Mouse (Mus musculus) liver, embryonic 11.5 days (tissue): ENCODE measurements around the gene Pim3. TPM values are rescaled to one million over a fixed set of nuclear protein-coding genes. Genes with fewer than 3 reads are reported as not detected.
A peak's percentile ranks its signal among the peaks of the same experiment; 100 is the strongest.
"Not testable (repeated sequence)": the region's sequence is repeated elsewhere in the genome, so short reads cannot be mapped to it uniquely, and the experiment has no call there.

ENCODE experiments used
- ATAC-seq: fragments of 200-750 bp; cut with Nextera tagmentation; replicated peaks from 2 replicates; pipeline ENCODE4 v1.8.0; 2017; ENCODE audit warnings: moderate number of reproducible peaks, mild to moderate bottlenecking, moderate TSS enrichment, moderate library complexity; ENCODE audit not compliant: low FRiP score
- DNase-seq: peaks from one replicate; pipeline ENCODE4 v3.0.0-alpha.2; 2017; ENCODE audit warnings: low spot score
- H3K27ac ChIP-seq: fragments of 300-500 bp; sonication (generic); 2 replicates; pipeline ENCODE4 v1.5.1; 2014; ENCODE audit warnings: mild to moderate bottlenecking, low read depth, low read length, control low read depth
- H3K27me3 ChIP-seq: fragments of 300-500 bp; sonication (generic); replicated peaks from 2 replicates; pipeline ENCODE4 v1.6.1; 2014; ENCODE audit warnings: low read length, mixed read lengths; ENCODE audit not compliant: control insufficient read depth, insufficient read depth
- H3K36me3 ChIP-seq: fragments of 300-500 bp; sonication (generic); 2 replicates; pipeline ENCODE4 v1.6.1; 2014; ENCODE audit warnings: mild to moderate bottlenecking, low read length, moderate library complexity, mixed read lengths; ENCODE audit not compliant: control insufficient read depth, insufficient read depth
- H3K4me1 ChIP-seq: fragments of 300-500 bp; sonication (generic); replicated peaks from 2 replicates; pipeline ENCODE4 v1.6.1; 2014; ENCODE audit warnings: low read length, mixed read lengths; ENCODE audit not compliant: control insufficient read depth, insufficient read depth
- H3K4me2 ChIP-seq: fragments of 300-500 bp; sonication (generic); 2 replicates; pipeline ENCODE4 v1.6.1; 2014; ENCODE audit warnings: mild to moderate bottlenecking, control low read depth, moderate library complexity
- H3K4me3 ChIP-seq: fragments of 300-500 bp; sonication (generic); 2 replicates; pipeline ENCODE4 v1.5.1; 2014; ENCODE audit warnings: low read depth, low read length, control low read depth
- H3K9ac ChIP-seq: fragments of 300-500 bp; sonication (generic); 2 replicates; pipeline ENCODE4 v1.6.1; 2014; ENCODE audit warnings: low read depth, low read length, control low read depth
- H3K9me3 ChIP-seq: fragments of 300-500 bp; sonication (generic); 2 replicates; pipeline ENCODE4 v1.6.1; 2016; ENCODE audit warnings: low read length, inconsistent platforms, mixed read lengths; ENCODE audit not compliant: control insufficient read depth
- WGBS: fragments of 180-500 bp; shearing (Covaris S2); extraction: QIAGEN DNeasy Blood & Tissue Kit; methylation state at CpG from one replicate; pipeline ENCODE4 v1.1.7; 2014; 5-methylcytosine and 5-hydroxymethylcytosine counted together
- polyA plus RNA-seq: library from polyadenylated mRNA; unstranded; fragments of >200 nt; fragmentation: Nextera tagmentation; extraction: Ambion mirVana; gene quantifications from 2 replicates; pipeline ENCODE4 v1.2.1, GENCODE M21; 2014

Gene Pim3
- 34.0 and 35.9 TPM in 2 replicates for polyA plus RNA-seq

DNA sequence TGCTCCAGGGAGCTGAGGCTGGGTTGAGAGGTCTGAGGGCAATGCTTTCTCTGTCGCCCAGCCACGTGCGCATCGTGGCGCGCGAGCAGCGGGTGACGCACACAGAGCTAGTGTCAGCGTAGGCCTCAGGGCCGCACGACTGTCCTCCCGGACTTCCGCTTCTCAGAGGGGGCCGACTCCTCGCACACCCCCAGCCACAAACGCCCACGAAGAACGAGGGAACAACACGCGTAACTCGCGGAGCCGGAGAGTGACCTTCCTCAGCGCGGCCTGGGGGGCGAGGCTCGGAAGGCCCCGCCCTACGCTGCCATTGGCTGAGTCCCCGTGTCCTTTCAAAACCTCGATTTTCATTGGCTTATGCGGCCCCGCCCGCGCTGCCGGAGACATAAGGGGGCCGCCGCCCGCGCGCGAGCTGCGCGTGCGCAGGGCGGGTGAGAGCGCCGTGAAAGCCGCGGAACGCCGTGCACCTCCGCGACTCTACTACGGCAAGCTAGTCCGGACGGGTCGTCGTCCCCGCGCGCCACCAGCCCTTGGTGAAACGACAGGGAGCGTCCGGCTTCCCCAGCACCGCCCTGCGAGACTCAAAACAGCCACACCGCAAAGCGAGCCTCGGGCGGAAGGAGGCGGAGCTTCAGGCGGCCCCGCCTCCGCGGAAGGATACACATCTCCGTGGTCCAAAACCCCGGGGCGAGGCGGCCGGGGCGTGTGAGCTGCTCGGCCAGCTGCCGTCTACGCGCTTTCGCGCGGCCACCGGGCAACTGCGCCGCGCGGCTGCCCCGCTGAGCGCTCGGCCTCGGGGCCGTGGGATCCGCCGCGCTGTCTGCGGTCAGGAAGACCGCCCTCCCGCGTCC is at the start of gene Pim3:
Gene Pim3 (plus strand): TSS at position 415 of the 851 bp plus-strand sequence.
- Histone ChIP-seq H3K9ac (peak within 1 kb of the TSS; percentile 88), H3K27ac (peak within 1 kb of the TSS; percentile 89), H3K4me1 (peaks cover 36% of the 10 kb centered on the region), H3K36me3 (peaks cover 13% of the 10 kb centered on the region; the same call in 1 of the 2 replicates), H3K9me3 (no peaks in the 10 kb centered on the region), H3K4me2 (peak within 1 kb of the TSS; percentile 96), H3K27me3 (no peaks in the 10 kb centered on the region), H3K4me3 (peak within 1 kb of the TSS; percentile 90)
- ATAC-seq (peak; percentile 86), DNase-seq (peak; percentile 95)
- WGBS = under 1% methylated on average over 106 of the region's 107 CpGs

DNA sequence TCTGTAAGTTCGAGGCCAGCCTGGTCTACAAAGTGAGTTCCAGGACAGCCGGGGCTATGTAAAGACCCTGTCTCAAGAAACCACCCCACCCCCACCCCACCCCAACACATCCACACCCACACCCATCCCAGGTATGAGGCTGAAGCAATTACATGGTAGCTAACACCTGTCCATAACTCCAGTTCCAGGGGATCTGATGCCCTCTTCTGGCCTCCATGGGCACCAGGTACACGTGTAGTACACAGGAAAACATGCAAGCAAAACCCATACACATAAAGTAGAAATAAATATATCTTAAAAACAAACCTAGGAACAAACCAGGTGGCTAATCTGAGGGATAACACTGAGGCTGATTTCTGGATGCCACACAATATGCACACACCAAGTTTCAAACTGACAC is 48.7 kb upstream of the Pim3 start:
- Histone ChIP-seq H3K4me1 (no peaks in the 10 kb centered on the region), H3K9me3 (no peaks in the 10 kb centered on the region)
- DNase-seq = no peak

GRCm38 (mm10) chr15:88813873-88814272 is 48.1 kb upstream of the Pim3 start:
- H3K27me3 ChIP-seq, H3K27ac ChIP-seq, ATAC-seq, DNase-seq, H3K9me3 ChIP-seq, H3K4me2 ChIP-seq, H3K4me3 ChIP-seq, H3K4me1 ChIP-seq, H3K9ac ChIP-seq: not testable (repeated sequence)
- WGBS = 92% methylated on average over 2 of the region's 2 CpGs
- H3K36me3 ChIP-seq = peaks cover 18% of the 10 kb centered on the region

More for the DNA sequence above, 48.7 kb upstream of the Pim3 start:
- H3K4me3 ChIP-seq = no peak overlapping the region
- no peak overlapping the region for H3K9ac ChIP-seq
- ATAC-seq = no peak
- no peaks in the 10 kb centered on the region for H3K27me3 ChIP-seq
- WGBS = 82% methylated on average over 3 of the region's 3 CpGs
- no peak overlapping the region for H3K27ac ChIP-seq
- peaks cover 18% of the 10 kb centered on the region for H3K36me3 ChIP-seq
- H3K4me2 ChIP-seq = no peak overlapping the region

DNA sequence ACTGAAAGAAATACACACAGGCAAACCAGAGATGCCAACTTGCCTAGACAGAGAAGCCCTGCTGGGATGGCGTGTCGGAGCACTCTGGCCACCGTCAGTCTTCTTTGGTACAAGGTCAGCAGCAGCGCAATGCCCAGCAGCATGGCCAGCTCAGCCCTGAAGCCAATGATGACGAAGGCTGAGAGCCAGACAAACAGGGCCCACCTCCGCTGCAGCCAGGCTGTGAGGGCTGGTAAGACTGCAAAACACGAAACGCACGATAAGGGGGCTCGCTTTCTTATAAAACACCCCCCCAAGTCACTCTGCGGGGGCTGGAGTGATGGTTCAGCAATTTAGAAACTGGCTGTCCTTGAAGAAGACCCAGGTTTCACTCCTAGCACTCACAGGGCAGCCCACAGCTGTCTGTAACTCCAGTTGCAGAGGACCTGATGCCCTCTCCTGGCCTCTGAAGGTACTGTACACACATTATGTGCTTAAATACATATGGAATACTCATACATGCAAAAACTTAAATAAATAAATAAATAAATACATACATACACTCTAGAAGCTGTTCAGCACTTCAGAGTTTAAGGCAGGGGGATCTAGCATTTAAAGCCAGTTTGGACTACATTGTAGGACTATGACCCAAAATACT is 47.5 kb upstream of the Pim3 start:
- H3K36me3 ChIP-seq = peaks cover 18% of the 10 kb centered on the region
- H3K9me3 ChIP-seq = no peaks in the 10 kb centered on the region
- H3K27me3 ChIP-seq = no peaks in the 10 kb centered on the region
- ATAC-seq = no peak
- 94% methylated on average over 11 of the region's 11 CpGs for WGBS
- no peak overlapping the region for H3K9ac ChIP-seq
- no peak for DNase-seq
- H3K4me1 ChIP-seq = no peaks in the 10 kb centered on the region
- no peak overlapping the region for H3K27ac ChIP-seq
- H3K4me3 ChIP-seq = no peak overlapping the region
- no peak overlapping the region for H3K4me2 ChIP-seq

DNA sequence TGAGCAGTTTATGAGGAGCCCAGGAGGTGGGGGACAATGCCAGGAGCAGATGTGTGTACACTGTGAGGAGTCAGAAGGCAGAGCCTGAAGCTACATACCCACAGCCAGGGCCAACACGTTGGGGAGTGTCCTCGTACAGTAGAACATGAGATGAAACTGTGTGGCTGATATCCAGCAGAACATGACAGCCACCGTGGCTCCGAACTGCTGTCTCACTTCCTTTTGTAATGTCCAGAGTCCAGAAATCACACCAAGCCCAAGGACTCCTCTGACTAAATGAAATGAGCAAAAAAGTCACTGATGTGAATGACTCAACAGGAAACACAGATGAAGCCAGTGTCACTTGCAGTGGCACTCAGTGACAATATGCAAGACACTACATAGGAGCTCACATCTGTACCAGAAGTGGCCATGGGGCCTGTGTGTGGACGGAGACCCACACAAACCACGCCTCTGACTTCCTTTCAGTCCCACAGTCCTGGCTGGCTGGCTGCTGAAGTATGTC is 46.7 kb upstream of the Pim3 start:
- Histone ChIP-seq H3K4me2 (no peak overlapping the region), H3K9ac (no peak overlapping the region), H3K4me1 (no peaks in the 10 kb centered on the region), H3K27me3 (no peaks in the 10 kb centered on the region), H3K9me3 (no peaks in the 10 kb centered on the region), H3K4me3 (no peak overlapping the region), H3K36me3 (peaks cover 16% of the 10 kb centered on the region), H3K27ac (0 out of 2 replicates have a peak overlapping the region, but pooled peaks have one; percentile 21)
- 71% methylated on average over 6 of the region's 6 CpGs for WGBS
- ATAC-seq (no peak), DNase-seq (no peak)

DNA sequence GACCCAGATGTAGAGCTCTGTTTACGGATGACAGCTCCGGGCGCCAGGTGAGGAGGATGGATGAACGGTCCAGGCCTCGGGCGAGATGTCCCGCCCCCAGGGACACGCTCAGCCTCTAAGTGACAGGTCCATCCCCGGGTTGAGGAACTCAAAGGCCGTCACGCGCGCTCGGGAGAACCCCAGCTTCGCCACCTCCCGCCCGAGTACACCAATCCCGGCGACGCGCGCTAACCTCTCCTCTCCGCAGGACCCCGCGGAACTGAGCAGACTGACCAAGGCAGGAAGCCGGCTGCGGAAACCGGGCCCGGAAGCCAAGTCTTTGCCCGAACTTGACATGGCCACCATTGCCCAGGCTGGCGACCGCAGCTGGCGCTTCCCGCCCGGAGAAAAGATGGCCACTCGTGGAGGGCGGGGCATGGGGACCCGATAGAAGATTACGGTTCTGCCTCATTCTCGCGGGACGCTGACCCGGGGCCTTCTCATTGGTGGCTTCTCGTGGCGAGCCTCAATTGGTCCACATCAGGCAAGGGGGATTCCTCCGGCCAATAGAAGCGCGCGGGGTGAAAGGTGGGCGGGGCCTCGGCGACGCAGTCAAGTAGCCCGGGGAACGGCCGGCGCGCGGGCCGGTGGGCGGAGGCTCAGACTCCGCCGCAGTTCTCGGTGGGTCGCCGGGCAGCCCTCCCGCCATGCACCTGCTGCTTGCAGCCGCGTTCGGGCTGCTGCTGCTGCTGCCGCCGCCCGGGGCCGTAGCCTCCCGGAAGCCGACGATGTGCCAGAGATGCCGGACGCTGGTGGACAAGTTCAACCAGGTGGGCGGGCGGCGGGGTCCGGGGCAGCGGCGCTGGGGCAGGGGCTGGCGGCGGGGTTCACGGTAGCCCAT is 42.7 kb upstream of the Pim3 start, which contains the start of the genes Alg12 and Creld2:
Gene Alg12 (minus strand): TSS at position 293 of the 880 bp plus-strand sequence.
Gene Creld2 (plus strand): TSS at position 621 of the 880 bp plus-strand sequence.
- Histone ChIP-seq H3K9ac (peak within 1 kb of the TSS; percentile 86), H3K27me3 (no peaks in the 10 kb centered on the region), H3K4me2 (peak within 1 kb of the TSS; percentile 93), H3K4me1 (no peaks in the 10 kb centered on the region), H3K27ac (peak within 1 kb of the TSS; percentile 65; the same call in 1 of the 2 replicates), H3K36me3 (peaks cover 24% of the 10 kb centered on the region), H3K4me3 (peak within 1 kb of the TSS; percentile 94), H3K9me3 (no peaks in the 10 kb centered on the region)
- DNase-seq (peak; percentile 99), ATAC-seq (peak; percentile 98)
- WGBS = under 1% methylated on average over 88 of the region's 88 CpGs

GRCm38 (mm10) chr15:88819906-88820303 is 42.1 kb upstream of the Pim3 start:
- no peaks in the 10 kb centered on the region for H3K4me1 ChIP-seq

GRCm38 (mm10) chr15:88821403-88821802 is 40.6 kb upstream of the Pim3 start:
- no peak overlapping the region for H3K27ac ChIP-seq
- peaks cover 26% of the 10 kb centered on the region for H3K36me3 ChIP-seq
- H3K4me3 ChIP-seq = no peak overlapping the region; the same call in 1 of the 2 replicates
- DNase-seq (no peak), ATAC-seq (no peak)
- no peaks in the 10 kb centered on the region for H3K27me3 ChIP-seq
- no peaks in the 10 kb centered on the region for H3K4me1 ChIP-seq
- no peak overlapping the region for H3K9ac ChIP-seq
- no peak overlapping the region for H3K4me2 ChIP-seq
- WGBS = 90% methylated on average over 7 of the region's 7 CpGs
- H3K9me3 ChIP-seq = no peaks in the 10 kb centered on the region

More at GRCm38 (mm10) chr15:88819906-88820303, 42.1 kb upstream of the Pim3 start:
- peak overlapping the region; percentile 86 for H3K9ac ChIP-seq
- peaks cover 27% of the 10 kb centered on the region for H3K36me3 ChIP-seq
- H3K4me3 ChIP-seq = peak overlapping the region; percentile 94
- H3K4me2 ChIP-seq = peak overlapping the region; percentile 93
- no peak for DNase-seq
- no peaks in the 10 kb centered on the region for H3K9me3 ChIP-seq
- H3K27me3 ChIP-seq = no peaks in the 10 kb centered on the region
- no peak for ATAC-seq
- 2% methylated on average over 23 of the region's 23 CpGs for WGBS
- H3K27ac ChIP-seq = peak overlapping the region; percentile 34; the same call in 1 of the 2 replicates
